Mouse (Mus musculus): ENCODE results near the gene Hoxb7. TPM values are rescaled to one million over a fixed set of nuclear protein-coding genes. Genes with fewer than 3 reads are reported as not detected.

Hoxb7 gene
- polyA plus RNA-seq, 1 experiment: 0.52 TPM

GRCm38 (mm10) chr11:96327750-96328149, 41.3 kb downstream of the Hoxb7 start:
- TF ChIP-seq POLR2A (IDR thresholded peaks at IDR 0.05; ENCODE audit: borderline replicate concordance, extremely low read depth, low read depth, low read length) (no peak), CTCF (IDR thresholded peaks at IDR 0.05; ENCODE audit: insufficient read depth, low read length) (no peak)
- H3K4me3 ChIP-seq (replicated peaks; ENCODE audit: extremely low read depth, low read depth, low read length): no peak overlapping the region

GRCm38 (mm10) chr11:96328605-96329004, 42.2 kb downstream of the Hoxb7 start:
- no peak for TF ChIP-seq POLR2A (IDR thresholded peaks at IDR 0.05; ENCODE audit: borderline replicate concordance, extremely low read depth, low read depth, low read length)
- TF ChIP-seq CTCF (IDR thresholded peaks at IDR 0.05; ENCODE audit: insufficient read depth, low read length): no peak
- 50% methylated on average over 8 of the region's 8 CpGs for WGBS
- no peak for DNase-seq
- no peak overlapping the region for H3K4me3 ChIP-seq (replicated peaks; ENCODE audit: extremely low read depth, low read depth, low read length)
- H3K4me1 ChIP-seq (ENCODE audit: control insufficient read depth, insufficient read depth, low read length): no peaks in the 10 kb centered on the region; the same call in 1 of the 2 replicates

More at GRCm38 (mm10) chr11:96327750-96328149, 41.3 kb downstream of the Hoxb7 start:
- 48% methylated on average over 5 of the region's 5 CpGs for WGBS
- DNase-seq: no peak
- no peaks in the 10 kb centered on the region; the same call in 1 of the 2 replicates for H3K4me1 ChIP-seq (ENCODE audit: control insufficient read depth, insufficient read depth, low read length)

GRCm38 (mm10) chr11:96332105-96332504, 45.7 kb downstream of the Hoxb7 start:
- 36% methylated on average over 8 of the region's 8 CpGs for WGBS
- TF ChIP-seq CTCF (IDR thresholded peaks at IDR 0.05; ENCODE audit: insufficient read depth, low read length) (no peak), POLR2A (IDR thresholded peaks at IDR 0.05; ENCODE audit: borderline replicate concordance, extremely low read depth, low read depth, low read length) (no peak)
- H3K4me1 ChIP-seq (ENCODE audit: control insufficient read depth, insufficient read depth, low read length): no peaks in the 10 kb centered on the region; the same call in 1 of the 2 replicates
- H3K4me3 ChIP-seq (replicated peaks; ENCODE audit: extremely low read depth, low read depth, low read length): peak overlapping the region; percentile 49
- no peak for DNase-seq

- no peak for TF ChIP-seq CTCF (IDR thresholded peaks at IDR 0.05; ENCODE audit: insufficient read depth, low read length)
- no peak for TF ChIP-seq POLR2A (IDR thresholded peaks at IDR 0.05; ENCODE audit: borderline replicate concordance, extremely low read depth, low read depth, low read length)
- 33% methylated on average over 35 of the region's 35 CpGs for WGBS
- peak overlapping the region; percentile 49 for H3K4me3 ChIP-seq (replicated peaks; ENCODE audit: extremely low read depth, low read depth, low read length)
- H3K4me1 ChIP-seq (ENCODE audit: control insufficient read depth, insufficient read depth, low read length): no peaks in the 10 kb centered on the region; the same call in 1 of the 2 replicates
- no peak for DNase-seq
Measured at GRCm38 (mm10) chr11:96332618-96333032, 46.2 kb downstream of the Hoxb7 start.

- WGBS: 34% methylated on average over 17 of the region's 17 CpGs
- Histone ChIP-seq H3K4me3 (replicated peaks; ENCODE audit: extremely low read depth, low read depth, low read length) (peak overlapping the region; percentile 50), H3K4me1 (ENCODE audit: control insufficient read depth, insufficient read depth, low read length) (no peaks in the 10 kb centered on the region)
- no peak for TF ChIP-seq CTCF (IDR thresholded peaks at IDR 0.05; ENCODE audit: insufficient read depth, low read length)
- TF ChIP-seq POLR2A (IDR thresholded peaks at IDR 0.05; ENCODE audit: borderline replicate concordance, extremely low read depth, low read depth, low read length): no peak
- no peak for DNase-seq
Measured at GRCm38 (mm10) chr11:96333241-96334001, 47.0 kb downstream of the Hoxb7 start.

GRCm38 (mm10) chr11:96334002-96334364, 47.6 kb downstream of the Hoxb7 start:
- WGBS: 55% methylated on average over 2 of the region's 2 CpGs
- DNase-seq: no peak
- Histone ChIP-seq H3K4me1 (ENCODE audit: control insufficient read depth, insufficient read depth, low read length) (no peaks in the 10 kb centered on the region), H3K4me3 (replicated peaks; ENCODE audit: extremely low read depth, low read depth, low read length) (no peak overlapping the region)
- TF ChIP-seq CTCF (IDR thresholded peaks at IDR 0.05; ENCODE audit: insufficient read depth, low read length): no peak
- TF ChIP-seq POLR2A (IDR thresholded peaks at IDR 0.05; ENCODE audit: borderline replicate concordance, extremely low read depth, low read depth, low read length): no peak

- DNase-seq: no peak
Measured at GRCm38 (mm10) chr11:96334998-96335397, 48.6 kb downstream of the Hoxb7 start.

GRCm38 (mm10) chr11:96336597-96336996, 50.2 kb downstream of the Hoxb7 start:
- DNase-seq: no peak
- no peaks in the 10 kb centered on the region for H3K4me1 ChIP-seq (ENCODE audit: control insufficient read depth, insufficient read depth, low read length)
- H3K4me3 ChIP-seq (replicated peaks; ENCODE audit: extremely low read depth, low read depth, low read length): no peak overlapping the region
- 53% methylated on average over 2 of the region's 2 CpGs for WGBS
- TF ChIP-seq POLR2A (IDR thresholded peaks at IDR 0.05; ENCODE audit: borderline replicate concordance, extremely low read depth, low read depth, low read length) (no peak), CTCF (IDR thresholded peaks at IDR 0.05; ENCODE audit: insufficient read depth, low read length) (no peak)

More at GRCm38 (mm10) chr11:96334998-96335397, 48.6 kb downstream of the Hoxb7 start:
- H3K4me3 ChIP-seq (replicated peaks; ENCODE audit: extremely low read depth, low read depth, low read length): no peak overlapping the region
- H3K4me1 ChIP-seq (ENCODE audit: control insufficient read depth, insufficient read depth, low read length): no peaks in the 10 kb centered on the region
- WGBS: 46% methylated on average over 3 of the region's 3 CpGs
- no peak for TF ChIP-seq POLR2A (IDR thresholded peaks at IDR 0.05; ENCODE audit: borderline replicate concordance, extremely low read depth, low read depth, low read length)
- no peak for TF ChIP-seq CTCF (IDR thresholded peaks at IDR 0.05; ENCODE audit: insufficient read depth, low read length)

- TF ChIP-seq CTCF (IDR thresholded peaks at IDR 0.05; ENCODE audit: insufficient read depth, low read length) (no peak), POLR2A (IDR thresholded peaks at IDR 0.05; ENCODE audit: borderline replicate concordance, extremely low read depth, low read depth, low read length) (no peak)
- Histone ChIP-seq H3K4me1 (ENCODE audit: control insufficient read depth, insufficient read depth, low read length) (no peaks in the 10 kb centered on the region), H3K4me3 (replicated peaks; ENCODE audit: extremely low read depth, low read depth, low read length) (no peak overlapping the region)
- 60% methylated on average over 6 of the region's 6 CpGs for WGBS
- DNase-seq: no peak
Measured at GRCm38 (mm10) chr11:96337026-96337425, 50.6 kb downstream of the Hoxb7 start.

All from lung, adult 2 months (tissue).